Mouse (Mus musculus) spleen, postnatal 36 days (tissue): ENCODE data around the gene Card19.

Source experiments
- DNase-seq, 2 experiments: peaks; one replicate each; pipeline ENCODE4 v3.0.0; 2022; ENCODE audit warnings: low spot score in 2 of 2, mixed read lengths in 1 of 2

The Card19 gene

GRCm38 (mm10) chr13:49194811-49195210, 21.0 kb downstream of the Card19 start:
- DNase-seq = no peak

- no peak for DNase-seq
These were observed 22.2 kb downstream of the Card19 start for GRCm38 (mm10) chr13:49193650-49194049.

- DNase-seq = no peak
These were observed 23.5 kb downstream of the Card19 start for GRCm38 (mm10) chr13:49192156-49192855.

GRCm38 (mm10) chr13:49191673-49192035, 24.2 kb downstream of the Card19 start:
- no peak for DNase-seq

GRCm38 (mm10) chr13:49190876-49191672, 24.8 kb downstream of the Card19 start:
- no peak for DNase-seq

- no peak for DNase-seq
These were observed 25.6 kb downstream of the Card19 start for GRCm38 (mm10) chr13:49189970-49190870.

- no peak for DNase-seq
These were observed 26.9 kb downstream of the Card19 start for GRCm38 (mm10) chr13:49188966-49189360.

- no peak for DNase-seq
These were observed 27.4 kb downstream of the Card19 start for GRCm38 (mm10) chr13:49188219-49188965.

- DNase-seq = peak; percentile 70 to 75
These were observed 28.3 kb downstream of the Card19 start, which contains the start of gene Ninj1 for GRCm38 (mm10) chr13:49187288-49188218. Ninj1 (plus strand) TSS chr13:49187485.

GRCm38 (mm10) chr13:49186798-49187287, 29.0 kb downstream of the Card19 start:
- no peak for DNase-seq

- DNase-seq = no peak
These were observed 32.2 kb downstream of the Card19 start for GRCm38 (mm10) chr13:49183646-49184045.

GRCm38 (mm10) chr13:49183161-49183560, 32.7 kb downstream of the Card19 start:
- DNase-seq = no peak

- no peak for DNase-seq
These were observed 34.3 kb downstream of the Card19 start for GRCm38 (mm10) chr13:49181411-49181984.

GRCm38 (mm10) chr13:49180691-49181090, 35.1 kb downstream of the Card19 start:
- no peak for DNase-seq

GRCm38 (mm10) chr13:49180274-49180673, 35.6 kb downstream of the Card19 start:
- no peak for DNase-seq

GRCm38 (mm10) chr13:49178839-49179585, 36.8 kb downstream of the Card19 start:
- DNase-seq = no peak

GRCm38 (mm10) chr13:49175509-49175908, 40.3 kb downstream of the Card19 start:
- DNase-seq = no peak

- DNase-seq = peak; percentile 56 to 58
These were observed 42.8 kb downstream of the Card19 start for GRCm38 (mm10) chr13:49172971-49173596.
